Mouse (Mus musculus) heart, embryonic 14.5 days (tissue): ENCODE data around the gene Slc25a4. TPM values are rescaled to one million over a fixed set of nuclear protein-coding genes. Genes with fewer than 3 reads are reported as not detected.

Experiments used
- ATAC-seq: fragments of 200-750 bp; cut with Nextera tagmentation; 2 replicates; pipeline ENCODE4 v1.8.0; 2017; ENCODE audit warnings: low read depth, moderate TSS enrichment; ENCODE audit not compliant: insufficient number of reproducible peaks, insufficient read depth, low FRiP score
- H3K27ac ChIP-seq, 2 experiments: fragments of 200-500 bp in 1 of 2; fragments of 300-500 bp in 1 of 2; sonication (generic) in 1 of 2; replicated peaks in 1 of 2; 2 replicates each; pipeline ENCODE4 v1.5.1; 2012 to 2014; ENCODE audit warnings: low read depth in 2 of 2, low read length in 2 of 2, control low read depth in 1 of 2, mild to moderate bottlenecking in 1 of 2, mixed read lengths in 1 of 2; ENCODE audit not compliant: control insufficient read depth in 1 of 2, insufficient read depth in 1 of 2
- H3K27me3 ChIP-seq: fragments of 300-500 bp; sonication (generic); 2 replicates; pipeline ENCODE4 v1.6.1; 2014; ENCODE audit warnings: mild to moderate bottlenecking, low read length, control low read depth; ENCODE audit not compliant: control insufficient read depth, insufficient read depth
- H3K36me3 ChIP-seq: fragments of 300-500 bp; sonication (generic); 2 replicates; pipeline ENCODE4 v1.6.1; 2014; ENCODE audit warnings: mild to moderate bottlenecking, control low read depth, low read length, mixed read lengths; ENCODE audit not compliant: control insufficient read depth, insufficient read depth
- H3K4me1 ChIP-seq, 2 experiments: fragments of 200-500 bp in 1 of 2; fragments of 300-500 bp in 1 of 2; sonication (generic) in 1 of 2; 2 replicates each; pipeline ENCODE4 v1.6.1; 2012 to 2014; ENCODE audit warnings: low read length in 2 of 2, control low read depth in 1 of 2, mixed read lengths in 1 of 2; ENCODE audit not compliant: control insufficient read depth in 2 of 2, insufficient read depth in 2 of 2
- H3K4me2 ChIP-seq: fragments of 300-500 bp; sonication (generic); 2 replicates; pipeline ENCODE4 v1.6.1; 2014; ENCODE audit warnings: mild to moderate bottlenecking, low read length
- H3K4me3 ChIP-seq, 2 experiments: fragments of 200-500 bp in 1 of 2; fragments of 300-500 bp in 1 of 2; sonication (generic) in 1 of 2; 2 replicates each; pipeline ENCODE4 v1.5.1; 2012 to 2014; ENCODE audit warnings: low read length in 2 of 2, mild to moderate bottlenecking in 2 of 2, control low read depth in 1 of 2, low read depth in 1 of 2, moderate library complexity in 1 of 2; ENCODE audit not compliant: control insufficient read depth in 1 of 2, insufficient read depth in 1 of 2
- H3K9ac ChIP-seq: fragments of 300-500 bp; sonication (generic); 2 replicates; pipeline ENCODE4 v1.6.1; 2014; ENCODE audit warnings: mild to moderate bottlenecking, low read length
- H3K9me3 ChIP-seq: fragments of 300-500 bp; sonication (generic); 2 replicates; pipeline ENCODE4 v1.6.1; 2016; ENCODE audit warnings: low read length, control low read depth; ENCODE audit not compliant: control insufficient read depth
- WGBS: fragments of 180-500 bp; shearing (Covaris S2); extraction: QIAGEN DNeasy Blood & Tissue Kit; methylation state at CpG from one replicate; pipeline ENCODE4 v1.1.7; 2014; 5-methylcytosine and 5-hydroxymethylcytosine counted together
- polyA plus RNA-seq: library from polyadenylated mRNA; unstranded; fragments of >200 nt; fragmentation: Nextera tagmentation; extraction: Ambion mirVana; gene quantifications from 2 replicates; pipeline ENCODE4 v1.2.1, GENCODE M21; 2014

Gene Slc25a4
- polyA plus RNA-seq, 1 experiment from 2014 or later, result 2,296 TPM

DNA sequence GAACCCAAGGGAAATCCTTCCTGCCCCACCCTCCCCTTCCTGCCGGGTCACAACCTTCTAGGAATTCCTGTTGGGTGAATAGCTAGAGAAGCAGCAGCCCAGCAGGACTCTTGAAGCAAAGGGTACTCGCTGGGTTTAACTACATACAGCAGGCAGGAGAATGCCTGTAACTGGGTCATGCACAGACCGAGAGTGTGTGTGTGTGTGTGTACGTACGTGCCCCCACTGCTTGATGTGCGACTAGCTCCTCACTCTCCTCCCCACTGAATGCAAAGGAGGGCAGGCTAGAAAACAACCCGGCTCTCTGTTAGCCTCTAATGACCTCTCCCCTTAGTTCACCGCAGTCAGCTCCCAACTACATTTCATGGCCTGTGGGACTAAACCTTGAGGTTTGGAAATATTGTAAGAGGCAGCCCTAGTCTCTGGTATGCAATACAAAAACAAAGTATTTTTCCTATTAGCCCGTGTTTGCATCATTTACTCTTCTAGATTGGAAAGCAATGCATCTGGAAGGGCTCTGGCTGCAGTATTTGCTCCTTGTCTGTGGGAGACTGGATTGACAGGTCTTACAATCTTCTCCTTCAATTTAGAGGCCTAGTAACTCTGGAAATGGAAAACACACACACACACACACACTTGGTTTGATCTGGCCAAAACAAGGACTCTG lies 6.0 kb downstream of the Slc25a4 start:
- 77% methylated on average over 9 of the region's 9 CpGs for WGBS

DNA sequence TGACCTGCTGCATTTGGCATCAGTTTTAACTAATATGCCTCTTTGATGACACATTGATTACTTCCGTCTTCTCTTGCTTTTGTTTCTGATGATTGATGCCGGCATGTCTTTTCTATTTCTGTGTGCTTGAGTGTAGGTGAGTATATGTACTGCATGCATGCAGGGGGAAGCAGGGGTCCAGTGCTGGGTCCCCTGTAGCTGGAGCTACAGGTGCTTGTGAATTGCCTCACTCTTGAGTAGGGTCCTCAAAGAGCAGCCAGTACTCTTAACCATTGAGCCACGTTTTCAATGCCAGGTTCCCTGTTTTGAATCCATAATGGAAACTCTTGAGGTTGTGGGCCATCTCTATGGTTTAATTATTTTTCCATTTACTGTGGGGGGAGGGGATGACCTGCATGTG lies 6.8 kb downstream of the Slc25a4 start:
- H3K4me1 ChIP-seq, result peaks cover 6 to 33% of the 10 kb centered on the region in 2 experiments
- no peak overlapping the region for H3K27ac ChIP-seq
- no peak overlapping the region for H3K9ac ChIP-seq
- H3K36me3 ChIP-seq, result peaks cover 65% of the 10 kb centered on the region
- 75% methylated on average over 3 of the region's 3 CpGs for WGBS
- H3K4me3 ChIP-seq, result no peak overlapping the region
- H3K4me2 ChIP-seq, result no peak overlapping the region
- H3K9me3 ChIP-seq, result no peaks in the 10 kb centered on the region
- ATAC-seq, result no peak
- H3K27me3 ChIP-seq, result no peaks in the 10 kb centered on the region

More for the DNA sequence above, 6.0 kb downstream of the Slc25a4 start:
- no peaks in the 10 kb centered on the region for H3K27me3 ChIP-seq
- no peak overlapping the region for H3K4me3 ChIP-seq
- H3K4me1 ChIP-seq, result peaks cover 6 to 39% of the 10 kb centered on the region in 2 experiments
- no peaks in the 10 kb centered on the region for H3K9me3 ChIP-seq
- no peak overlapping the region for H3K9ac ChIP-seq
- H3K27ac ChIP-seq, result peak overlapping the region in 1 of 2 experiments; percentile 39; a peak in 2 of 4 replicates
- ATAC-seq, result no peak
- no peak overlapping the region for H3K4me2 ChIP-seq
- peaks cover 71% of the 10 kb centered on the region for H3K36me3 ChIP-seq

DNA sequence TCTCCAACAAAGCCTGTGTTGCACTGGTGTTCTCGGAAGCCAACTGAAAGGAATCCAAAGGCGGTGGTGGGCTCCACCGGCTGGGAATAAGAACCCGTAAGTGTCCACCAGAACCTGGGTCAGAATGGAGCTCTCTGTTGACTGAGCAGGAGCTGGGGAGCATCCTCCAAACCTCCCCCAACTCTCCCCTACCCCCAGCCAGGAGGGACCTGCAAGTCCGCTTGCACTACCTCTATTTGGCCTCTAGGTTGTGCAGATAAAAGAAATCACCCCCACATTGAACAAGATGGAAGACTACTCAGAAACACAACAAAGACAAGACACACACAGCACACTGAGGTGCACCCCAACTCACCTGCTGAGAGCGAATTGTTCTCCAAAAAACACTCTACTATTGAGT lies 8.7 kb downstream of the Slc25a4 start:
- ATAC-seq, result no peak
- H3K27me3 ChIP-seq, result no peaks in the 10 kb centered on the region
- H3K9me3 ChIP-seq, result no peaks in the 10 kb centered on the region
- no peak overlapping the region for H3K4me3 ChIP-seq
- H3K4me1 ChIP-seq, result peaks cover 0 to 21% of the 10 kb centered on the region in 2 experiments
- H3K36me3 ChIP-seq, result peaks cover 45% of the 10 kb centered on the region
- no peak overlapping the region for H3K27ac ChIP-seq
- 79% methylated on average over 6 of the region's 6 CpGs for WGBS
- H3K4me2 ChIP-seq, result no peak overlapping the region
- H3K9ac ChIP-seq, result no peak overlapping the region

- Histone ChIP-seq H3K4me1 (peaks cover 0 to 3% of the 10 kb centered on the region in 2 experiments; a peak in 1 of 4 replicates), H3K36me3 (peaks cover 43% of the 10 kb centered on the region), H3K9me3 (no peaks in the 10 kb centered on the region), H3K4me3 (no peak overlapping the region), H3K27ac (no peak overlapping the region), H3K27me3 (no peaks in the 10 kb centered on the region), H3K9ac (no peak overlapping the region), H3K4me2 (no peak overlapping the region)
- WGBS, result 78% methylated on average over 5 of the region's 5 CpGs
- no peak for ATAC-seq
Observed at GRCm38 (mm10) chr8:46197673-46198072, 13.4 kb downstream of the Slc25a4 start.

DNA sequence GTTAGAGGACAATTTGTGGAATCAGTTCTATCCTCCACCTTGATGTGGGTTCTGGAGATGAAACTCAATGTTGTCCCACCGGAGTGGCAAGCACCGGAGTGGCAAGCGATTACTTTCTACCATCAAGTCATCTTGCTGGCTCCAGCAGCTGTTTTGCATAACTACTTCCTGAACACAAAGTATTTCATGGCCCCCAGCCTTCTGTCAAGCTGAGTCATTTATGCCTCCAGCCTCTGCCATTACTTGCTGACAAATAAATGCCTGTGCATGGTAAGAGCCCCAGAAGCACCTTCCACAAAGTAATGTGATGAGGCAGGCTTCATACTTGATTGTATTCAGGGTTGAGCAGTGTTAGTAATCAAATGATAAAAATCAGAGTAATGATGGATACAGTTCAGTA lies 14.2 kb downstream of the Slc25a4 start:
- Histone ChIP-seq H3K27ac (no peak overlapping the region), H3K4me1 (peaks cover 0 to 3% of the 10 kb centered on the region in 2 experiments; a peak in 1 of 4 replicates), H3K4me2 (no peak overlapping the region), H3K4me3 (no peak overlapping the region), H3K36me3 (peaks cover 48% of the 10 kb centered on the region), H3K9me3 (no peaks in the 10 kb centered on the region), H3K27me3 (no peaks in the 10 kb centered on the region), H3K9ac (no peak overlapping the region)
- ATAC-seq, result no peak
- 95% methylated on average over 3 of the region's 3 CpGs for WGBS

GRCm38 (mm10) chr8:46193100-46193499 lies 18.0 kb downstream of the Slc25a4 start:
- peaks cover 66% of the 10 kb centered on the region for H3K36me3 ChIP-seq
- H3K9me3 ChIP-seq, result no peaks in the 10 kb centered on the region
- H3K9ac ChIP-seq, result no peak overlapping the region
- no peaks in the 10 kb centered on the region for H3K4me1 ChIP-seq
- H3K4me3 ChIP-seq, result no peak overlapping the region
- H3K27ac ChIP-seq, result no peak overlapping the region
- H3K4me2 ChIP-seq, result no peak overlapping the region
- no peaks in the 10 kb centered on the region for H3K27me3 ChIP-seq
- no peak for ATAC-seq
- WGBS, result 74% methylated on average over 8 of the region's 8 CpGs

DNA sequence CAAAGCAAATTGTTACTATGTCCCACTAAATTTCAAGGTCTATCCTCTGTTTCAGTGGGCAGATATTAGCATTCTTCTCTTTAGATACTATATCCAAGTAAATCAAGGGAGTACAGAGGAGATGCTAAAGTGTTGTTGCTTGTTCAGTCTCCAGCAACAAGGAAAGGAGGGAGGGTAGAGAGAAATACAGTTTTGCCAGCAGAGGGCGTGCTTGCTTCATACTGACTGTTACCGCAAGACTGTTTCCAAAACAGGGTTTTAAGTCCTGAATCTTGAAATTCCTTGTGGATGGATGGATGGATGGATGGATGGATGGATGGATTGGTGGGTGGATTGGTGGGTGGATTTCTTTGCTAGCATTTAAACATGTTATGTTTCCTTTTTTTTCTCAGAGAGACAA lies 25.7 kb downstream of the Slc25a4 start:
- Histone ChIP-seq H3K4me2 (no peak overlapping the region), H3K27ac (no peak overlapping the region), H3K4me1 (no peaks in the 10 kb centered on the region), H3K9me3 (no peaks in the 10 kb centered on the region), H3K27me3 (no peaks in the 10 kb centered on the region), H3K4me3 (no peak overlapping the region), H3K36me3 (peaks cover 30% of the 10 kb centered on the region), H3K9ac (no peak overlapping the region)
- WGBS, result 3% methylated on average over 2 of the region's 2 CpGs
- no peak for ATAC-seq

DNA sequence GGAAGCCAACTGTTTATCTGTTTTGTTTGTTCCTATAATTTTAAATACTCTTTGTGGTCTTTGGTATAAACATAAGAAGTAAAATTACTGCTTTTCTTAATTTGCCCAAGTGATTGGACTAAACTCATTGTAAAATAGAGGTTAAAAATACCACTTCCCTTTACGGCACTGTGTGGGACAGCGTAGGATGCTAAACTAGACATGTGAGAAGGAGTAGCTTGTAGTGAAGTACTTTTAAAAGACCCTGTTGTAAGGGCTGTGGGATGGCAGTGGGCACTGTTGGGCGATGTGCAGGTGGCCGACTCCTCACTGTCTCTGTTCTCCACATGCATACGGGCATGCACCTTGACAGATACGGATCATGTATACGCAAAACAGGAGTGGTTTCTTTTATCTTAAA lies 30.9 kb downstream of the Slc25a4 start:
- Histone ChIP-seq H3K9me3 (no peaks in the 10 kb centered on the region), H3K27ac (no peak overlapping the region), H3K4me3 (no peak overlapping the region), H3K27me3 (no peaks in the 10 kb centered on the region), H3K9ac (no peak overlapping the region), H3K4me1 (no peaks in the 10 kb centered on the region), H3K36me3 (peaks cover 32% of the 10 kb centered on the region), H3K4me2 (no peak overlapping the region)
- no peak for ATAC-seq
- 89% methylated on average over 7 of the region's 7 CpGs for WGBS
